Mouse (Mus musculus) CH12.LX (cell line): Measurements from ENCODE around the gene Zfp629.

Experiments used
- CTCF ChIP-seq, 2 experiments: IDR thresholded peaks in 1 of 2; conservative IDR thresholded peaks in 1 of 2; 2 replicates each; pipeline ENCODE4 v1.5.1; 2011 to 2012; ENCODE audit warnings: low read depth in 2 of 2, low read length in 2 of 2, improper control_type of control experiment in 1 of 2, inconsistent platforms in 1 of 2, mild to moderate bottlenecking in 1 of 2, moderate library complexity in 1 of 2
- E2F4 ChIP-seq: IDR thresholded peaks from 2 replicates; pipeline ENCODE4 v1.6.1; 2011; ENCODE audit warnings: low read depth, low read length, improper control_type of control experiment; ENCODE audit not compliant: insufficient replicate concordance
- EP300 ChIP-seq: IDR thresholded peaks from 2 replicates; pipeline ENCODE4 v1.6.1; 2011; ENCODE audit warnings: low read length, improper control_type of control experiment
- HCFC1 ChIP-seq: IDR thresholded peaks from 2 replicates; pipeline ENCODE4 v1.6.1; 2012; ENCODE audit warnings: low read depth, mild to moderate bottlenecking, inconsistent platforms, low read length, improper control_type of control experiment
- MAX ChIP-seq: IDR thresholded peaks from 2 replicates; pipeline ENCODE4 v1.6.1; 2011; ENCODE audit warnings: low read length, improper control_type of control experiment
- MXI1 ChIP-seq: IDR thresholded peaks from 2 replicates; pipeline ENCODE4 v1.6.1; 2011; ENCODE audit warnings: mild to moderate bottlenecking, low read depth, low read length, improper control_type of control experiment
- NELFE ChIP-seq: IDR thresholded peaks from 2 replicates; pipeline ENCODE4 v1.6.1; 2011; ENCODE audit warnings: low read depth, low read length, improper control_type of control experiment
- POLR2A ChIP-seq: IDR thresholded peaks from 2 replicates; pipeline ENCODE4 v1.6.1; 2011; ENCODE audit warnings: low read depth, mild to moderate bottlenecking, improper control_type of control experiment, low read length
- POLR2AphosphoS2 ChIP-seq: IDR thresholded peaks from 2 replicates; pipeline ENCODE4 v1.6.1; 2011; ENCODE audit warnings: low read depth, low read length, improper control_type of control experiment
- RCOR1 ChIP-seq: conservative IDR thresholded peaks from 2 replicates; pipeline ENCODE4 v1.6.1; 2012; ENCODE audit warnings: low read depth, mild to moderate bottlenecking, inconsistent platforms, low read length, improper control_type of control experiment
- SIN3A ChIP-seq: IDR thresholded peaks from 2 replicates; pipeline ENCODE4 v1.6.1; 2012; ENCODE audit warnings: low read length, improper control_type of control experiment, inconsistent platforms
- USF1 ChIP-seq: IDR thresholded peaks from 2 replicates; pipeline ENCODE4 v1.6.1; 2014; ENCODE audit warnings: low read depth, mild to moderate bottlenecking, inconsistent platforms, low read length, improper control_type of control experiment

DNA sequence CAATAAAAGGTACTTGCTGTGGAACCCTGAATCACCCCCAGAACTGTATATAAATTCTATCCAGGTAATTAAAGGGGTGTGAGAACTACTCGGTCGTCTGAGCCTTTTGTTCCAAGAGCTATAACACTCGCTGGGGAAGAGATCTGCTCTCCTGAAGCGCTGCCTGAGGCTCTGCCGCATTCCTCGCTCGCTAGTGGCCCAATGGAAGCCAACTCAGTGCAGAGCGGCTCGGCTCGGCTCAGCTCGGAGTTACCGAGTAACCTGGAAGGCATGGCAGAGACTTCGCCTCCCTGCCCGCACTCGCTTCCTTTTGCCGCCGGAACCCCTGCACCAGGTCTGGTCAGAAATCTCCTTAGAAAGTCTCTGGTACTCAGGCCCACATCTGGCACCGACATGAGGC is 36.5 kb upstream of the Zfp629 start:
- no peak for TF ChIP-seq EP300
- no peak for TF ChIP-seq HCFC1
- TF ChIP-seq POLR2A, result no peak
- no peak for TF ChIP-seq CTCF (conservative IDR thresholded peaks at IDR 0.05 in 1 of 2, IDR thresholded peaks at IDR 0.05 in 1 of 2; ENCODE audit: low read depth in 2 of 2, low read length in 2 of 2)
- TF ChIP-seq POLR2AphosphoS2, result no peak
- TF ChIP-seq E2F4, result no peak
- no peak for TF ChIP-seq SIN3A
- TF ChIP-seq MXI1, result no peak
- TF ChIP-seq MAX, result no peak
- no peak for TF ChIP-seq NELFE
- no peak for TF ChIP-seq USF1
- TF ChIP-seq RCOR1, result no peak
